Mouse (Mus musculus) limb, embryonic 12.5 days (tissue): Measurements from ENCODE around the gene Nos1ap. TPM values are rescaled to one million over a fixed set of nuclear protein-coding genes. Genes with fewer than 3 reads are reported as not detected.

Experiments used
- ATAC-seq: fragments of 200-750 bp; cut with Nextera tagmentation; 2 replicates; pipeline ENCODE4 v1.8.0; 2017; ENCODE audit warnings: low read depth, moderate TSS enrichment; ENCODE audit not compliant: insufficient number of reproducible peaks, insufficient read depth, low FRiP score, low TSS enrichment
- H3K27ac ChIP-seq: fragments of 300-500 bp; sonication (generic); 2 replicates; pipeline ENCODE4 v1.5.1; 2016; ENCODE audit warnings: mild to moderate bottlenecking, moderate library complexity
- H3K27me3 ChIP-seq: fragments of 300-500 bp; sonication (generic); 2 replicates; pipeline ENCODE4 v1.6.1; 2016; ENCODE audit warnings: mild to moderate bottlenecking, moderate library complexity
- H3K36me3 ChIP-seq: fragments of 300-500 bp; sonication (generic); 2 replicates; pipeline ENCODE4 v1.6.1; 2016; ENCODE audit warnings: mild to moderate bottlenecking, moderate library complexity
- H3K4me1 ChIP-seq: fragments of 300-500 bp; sonication (generic); replicated peaks from 2 replicates; pipeline ENCODE4 v1.6.1; 2016
- H3K4me2 ChIP-seq: fragments of 300-500 bp; sonication (generic); 2 replicates; pipeline ENCODE4 v1.6.1; 2016; ENCODE audit warnings: mild to moderate bottlenecking, moderate library complexity
- H3K4me3 ChIP-seq: fragments of 300-500 bp; sonication (generic); replicated peaks from 2 replicates; pipeline ENCODE4 v1.5.1; 2016; ENCODE audit warnings: mild to moderate bottlenecking
- H3K9ac ChIP-seq: fragments of 300-500 bp; sonication (generic); replicated peaks from 2 replicates; pipeline ENCODE4 v1.6.1; 2016; ENCODE audit warnings: mild to moderate bottlenecking, moderate library complexity
- H3K9me3 ChIP-seq: fragments of 300-500 bp; sonication (generic); 2 replicates; pipeline ENCODE4 v1.6.1; 2016; ENCODE audit warnings: mild to moderate bottlenecking, moderate library complexity
- WGBS: fragments of 180-500 bp; shearing (Covaris S2); methylation state at CpG from one replicate; pipeline ENCODE4 v1.1.7; 2016; 5-methylcytosine and 5-hydroxymethylcytosine counted together
- polyA plus RNA-seq: library from polyadenylated mRNA; unstranded; fragments of >200 nt; fragmentation: Nextera tagmentation; extraction: Ambion mirVana; gene quantifications from 2 replicates; pipeline ENCODE4 v1.2.1, GENCODE M21; 2016

Nos1ap gene
- polyA plus RNA-seq, 1 experiment from 2014 or later: 9.1 TPM

DNA sequence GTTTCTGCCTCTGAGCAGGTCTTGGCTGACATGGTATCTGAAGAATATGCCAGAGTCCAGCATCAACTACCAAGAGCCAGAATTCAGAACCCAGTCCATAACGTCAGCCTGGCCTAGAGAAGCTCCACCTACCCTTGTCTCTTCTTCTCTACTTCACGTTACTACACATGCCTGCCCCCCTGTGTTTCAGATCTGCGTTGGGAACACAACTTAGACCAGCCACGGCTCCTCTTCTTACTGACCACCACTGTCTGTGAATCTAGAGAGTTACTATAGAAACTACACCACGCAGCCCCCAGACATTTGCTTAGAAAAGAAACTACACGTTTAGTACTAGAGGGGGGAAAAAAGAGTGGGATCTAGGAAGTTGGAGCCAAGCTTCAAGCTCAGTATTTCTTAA, 2.9 kb downstream of the Nos1ap start:
- WGBS: 79% methylated on average over 6 of the region's 6 CpGs
- H3K27me3 ChIP-seq: no peaks in the 10 kb centered on the region
- ATAC-seq: no peak

DNA sequence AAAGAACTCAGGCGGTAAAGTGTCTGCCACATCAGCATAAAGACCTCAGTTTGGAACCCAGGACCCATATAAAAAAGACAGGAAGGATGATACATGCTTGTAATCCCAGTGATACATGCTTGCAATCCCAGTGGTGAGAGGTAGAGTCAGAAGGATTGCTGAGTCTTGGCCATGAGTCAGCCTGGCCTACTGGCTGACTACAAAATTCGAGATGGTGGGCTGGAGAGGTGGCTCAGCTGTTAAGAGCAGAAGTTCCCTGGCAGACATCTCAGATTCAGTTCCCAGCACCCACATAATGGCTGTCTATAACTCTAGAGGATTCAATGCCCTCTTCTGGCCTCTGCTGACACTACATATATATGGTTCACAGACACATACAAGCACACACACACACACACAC, 5.7 kb downstream of the Nos1ap start:
- H3K4me1 ChIP-seq: peaks cover 22% of the 10 kb centered on the region
- no peak overlapping the region for H3K4me2 ChIP-seq
- 0 out of 2 replicates have a peak, but pooled peaks cover 5% of the 10 kb centered on the region for H3K27me3 ChIP-seq
- H3K4me3 ChIP-seq: no peak overlapping the region
- no peaks in the 10 kb centered on the region; the same call in 1 of the 2 replicates for H3K9me3 ChIP-seq
- 89% methylated on average over 2 of the region's 2 CpGs for WGBS
- no peak overlapping the region for H3K9ac ChIP-seq
- ATAC-seq: no peak
- no peak overlapping the region for H3K27ac ChIP-seq
- H3K36me3 ChIP-seq: peaks cover 4% of the 10 kb centered on the region; the same call in 1 of the 2 replicates

More for the DNA sequence above, 2.9 kb downstream of the Nos1ap start:
- H3K9ac ChIP-seq: no peak overlapping the region
- H3K4me3 ChIP-seq: no peak overlapping the region
- H3K36me3 ChIP-seq: peaks cover 4% of the 10 kb centered on the region; the same call in 1 of the 2 replicates
- H3K4me2 ChIP-seq: no peak overlapping the region
- peaks cover 14% of the 10 kb centered on the region for H3K4me1 ChIP-seq
- H3K27ac ChIP-seq: no peak overlapping the region
- H3K9me3 ChIP-seq: no peaks in the 10 kb centered on the region; the same call in 1 of the 2 replicates

DNA sequence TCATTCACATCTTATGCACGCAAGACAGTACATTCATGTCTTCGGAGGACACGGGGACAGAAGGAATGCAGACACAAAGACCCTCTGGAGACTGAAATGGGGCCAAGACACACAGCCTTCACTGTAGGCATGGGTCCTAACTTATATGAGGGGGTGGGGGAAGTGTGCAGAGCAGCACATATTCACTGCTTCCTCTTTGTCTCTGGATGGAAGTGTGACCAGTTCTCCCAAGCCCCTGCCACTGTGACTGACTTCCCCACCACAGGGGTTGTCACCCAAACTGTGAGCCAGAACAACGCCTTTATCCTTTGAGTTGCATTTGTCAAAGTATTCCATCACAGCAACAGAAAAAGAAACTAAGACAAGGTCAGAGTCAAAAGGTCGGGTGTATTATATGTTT, 7.3 kb downstream of the Nos1ap start:
- Histone ChIP-seq H3K9me3 (no peaks in the 10 kb centered on the region; the same call in 1 of the 2 replicates), H3K4me3 (no peak overlapping the region), H3K27me3 (0 out of 2 replicates have a peak, but pooled peaks cover 5% of the 10 kb centered on the region), H3K27ac (no peak overlapping the region), H3K9ac (no peak overlapping the region), H3K4me2 (no peak overlapping the region), H3K36me3 (peaks cover 4% of the 10 kb centered on the region; the same call in 1 of the 2 replicates), H3K4me1 (peaks cover 10% of the 10 kb centered on the region)
- no peak for ATAC-seq
- WGBS: 87% methylated on average over 5 of the region's 5 CpGs

DNA sequence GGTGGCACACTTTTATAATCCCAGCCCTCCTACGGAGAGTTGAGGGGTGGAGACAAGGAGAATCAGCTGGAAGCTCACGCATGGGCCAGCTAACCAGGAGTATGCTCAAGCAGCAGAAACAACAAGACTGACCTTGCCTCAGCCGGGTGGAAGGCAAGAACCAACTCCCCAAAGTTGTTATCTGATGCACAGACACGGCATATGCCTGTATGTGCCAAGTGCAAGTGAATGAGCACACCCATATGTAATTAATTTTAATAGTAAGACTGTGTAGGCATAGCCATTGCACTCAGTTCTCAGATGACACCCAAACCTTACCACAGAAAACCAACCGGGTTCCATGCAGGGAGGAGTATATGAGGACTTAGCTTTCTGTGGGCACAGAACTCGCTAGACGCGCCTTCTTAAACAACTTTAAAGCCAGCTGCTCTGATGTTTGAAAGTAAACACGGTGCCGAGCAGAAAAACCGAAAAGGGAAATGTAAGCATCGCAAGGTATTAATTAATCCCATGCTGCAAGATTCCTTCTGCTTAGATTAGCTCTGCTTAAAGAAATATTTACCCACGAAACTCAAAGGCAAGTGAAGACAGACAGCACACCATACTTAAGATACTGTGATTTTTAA, 9.1 kb downstream of the Nos1ap start:
- H3K9me3 ChIP-seq: no peaks in the 10 kb centered on the region; the same call in 1 of the 2 replicates
- peaks cover 4% of the 10 kb centered on the region; the same call in 1 of the 2 replicates for H3K36me3 ChIP-seq
- no peak overlapping the region for H3K4me2 ChIP-seq
- H3K4me1 ChIP-seq: peaks cover 28% of the 10 kb centered on the region
- H3K4me3 ChIP-seq: no peak overlapping the region
- H3K9ac ChIP-seq: no peak overlapping the region
- 60% methylated on average over 13 of the region's 13 CpGs for WGBS
- no peak for ATAC-seq
- H3K27me3 ChIP-seq: 0 out of 2 replicates have a peak, but pooled peaks cover 5% of the 10 kb centered on the region
- no peak overlapping the region for H3K27ac ChIP-seq

DNA sequence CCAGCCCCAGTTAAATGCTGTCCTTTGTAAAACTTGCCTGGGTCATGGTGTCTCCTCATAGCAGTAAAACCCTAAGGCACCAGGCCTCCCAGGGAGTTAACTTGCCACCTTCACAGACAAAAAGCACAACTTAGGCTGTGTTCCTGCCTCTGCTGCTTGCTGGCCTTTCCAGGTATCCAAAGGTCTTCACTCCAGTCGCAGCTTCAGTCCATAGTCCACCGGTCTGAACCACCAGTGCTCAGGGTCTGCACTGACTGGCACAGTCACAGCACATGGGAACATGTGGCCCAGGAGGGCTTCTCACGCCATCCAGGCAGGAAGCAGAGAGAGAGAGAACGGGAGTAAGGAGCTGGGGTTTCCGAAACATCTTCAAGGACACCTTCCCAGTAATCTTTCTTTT, 10.2 kb downstream of the Nos1ap start:
- Histone ChIP-seq H3K9me3 (no peaks in the 10 kb centered on the region), H3K4me1 (peaks cover 33% of the 10 kb centered on the region), H3K27me3 (0 out of 2 replicates have a peak, but pooled peaks cover 5% of the 10 kb centered on the region), H3K27ac (no peak overlapping the region), H3K4me3 (no peak overlapping the region), H3K36me3 (no peaks in the 10 kb centered on the region), H3K9ac (no peak overlapping the region), H3K4me2 (no peak overlapping the region)
- WGBS: 90% methylated on average over 5 of the region's 5 CpGs
- no peak for ATAC-seq

DNA sequence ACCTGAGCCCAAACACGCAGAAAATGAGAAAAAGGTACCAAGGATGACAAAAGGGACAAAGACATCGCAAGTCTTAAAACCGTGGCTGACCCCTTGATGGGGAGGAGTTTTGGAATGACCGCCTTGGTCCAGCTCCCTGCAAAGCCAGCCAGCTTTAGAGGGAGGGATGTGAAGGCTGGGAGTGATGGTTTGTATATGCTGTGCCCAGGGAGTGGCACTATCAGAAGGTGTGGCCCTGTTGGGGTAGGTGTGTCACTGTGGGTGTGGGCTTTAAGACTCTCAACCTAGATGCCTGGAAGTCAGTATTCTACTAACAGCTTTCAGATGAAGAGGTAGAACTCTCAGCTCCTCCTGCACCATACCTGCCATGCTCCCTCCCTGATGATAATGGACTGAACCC, 10.6 kb downstream of the Nos1ap start:
- Histone ChIP-seq H3K9ac (no peak overlapping the region), H3K27me3 (0 out of 2 replicates have a peak, but pooled peaks cover 5% of the 10 kb centered on the region), H3K4me3 (no peak overlapping the region), H3K27ac (no peak overlapping the region), H3K4me1 (peaks cover 33% of the 10 kb centered on the region), H3K36me3 (no peaks in the 10 kb centered on the region), H3K9me3 (no peaks in the 10 kb centered on the region), H3K4me2 (no peak overlapping the region)
- WGBS: 94% methylated on average over 4 of the region's 4 CpGs
- no peak for ATAC-seq

DNA sequence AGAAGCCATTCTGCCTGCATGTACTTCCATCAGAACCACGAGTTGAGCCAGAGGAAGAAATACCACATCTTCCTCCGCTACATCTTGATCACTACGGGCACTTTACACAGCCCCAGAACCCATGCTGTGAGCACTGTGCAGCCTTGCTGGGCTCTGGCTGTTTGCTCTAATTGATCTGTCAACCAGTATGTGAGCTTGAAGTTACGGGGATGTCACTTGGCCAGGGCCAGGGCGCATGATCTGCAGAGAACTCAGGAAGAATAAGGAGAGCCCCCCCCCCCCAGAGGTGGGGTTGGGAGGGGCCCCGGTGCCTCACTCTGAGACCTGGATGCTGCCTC, 13.0 kb downstream of the Nos1ap start:
- WGBS: 48% methylated on average over 6 of the region's 6 CpGs
- Histone ChIP-seq H3K4me1 (peaks cover 33% of the 10 kb centered on the region), H3K27me3 (0 out of 2 replicates have a peak, but pooled peaks cover 5% of the 10 kb centered on the region), H3K4me2 (no peak overlapping the region), H3K4me3 (no peak overlapping the region), H3K9ac (no peak overlapping the region), H3K9me3 (no peaks in the 10 kb centered on the region), H3K27ac (no peak overlapping the region), H3K36me3 (no peaks in the 10 kb centered on the region)
- ATAC-seq: no peak

DNA sequence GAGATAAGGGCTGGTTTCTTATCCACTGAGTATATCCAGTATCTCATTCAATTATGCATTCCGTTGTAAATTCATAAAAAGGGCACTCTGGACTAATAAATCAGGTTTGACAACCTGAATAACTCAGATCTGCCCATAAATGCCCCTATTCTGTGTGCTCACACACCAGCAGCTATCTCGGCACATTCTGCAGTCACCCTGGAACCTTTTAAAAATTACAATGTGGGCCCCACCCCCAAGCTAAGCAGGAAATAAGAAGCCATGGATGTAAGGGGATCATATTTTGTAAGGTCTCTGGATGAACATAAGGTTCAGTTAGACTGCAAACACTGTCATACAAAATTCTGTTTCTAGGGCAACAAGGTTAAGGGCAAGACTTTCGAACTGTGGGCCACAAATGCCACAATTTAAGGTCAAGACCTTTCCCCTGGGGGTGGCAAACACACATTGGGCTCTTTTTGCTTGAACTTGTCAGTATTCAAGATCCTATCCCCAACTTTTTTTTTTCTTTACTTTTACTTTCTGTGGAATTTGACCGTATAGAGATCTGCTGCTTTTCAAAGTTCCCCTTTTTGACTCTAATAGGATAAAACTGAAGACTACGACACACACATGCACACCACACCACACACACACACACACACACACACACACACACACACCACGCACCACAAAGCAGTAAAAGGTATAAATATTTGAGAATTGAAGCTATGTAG, 13.5 kb downstream of the Nos1ap start:
- no peaks in the 10 kb centered on the region for H3K36me3 ChIP-seq
- peaks cover 33% of the 10 kb centered on the region for H3K4me1 ChIP-seq
- no peak overlapping the region for H3K4me3 ChIP-seq
- WGBS: 55% methylated on average over 6 of the region's 6 CpGs
- 0 out of 2 replicates have a peak, but pooled peaks cover 5% of the 10 kb centered on the region for H3K27me3 ChIP-seq
- no peak overlapping the region for H3K27ac ChIP-seq
- no peak for ATAC-seq
- H3K4me2 ChIP-seq: no peak overlapping the region
- no peaks in the 10 kb centered on the region for H3K9me3 ChIP-seq
- H3K9ac ChIP-seq: no peak overlapping the region

DNA sequence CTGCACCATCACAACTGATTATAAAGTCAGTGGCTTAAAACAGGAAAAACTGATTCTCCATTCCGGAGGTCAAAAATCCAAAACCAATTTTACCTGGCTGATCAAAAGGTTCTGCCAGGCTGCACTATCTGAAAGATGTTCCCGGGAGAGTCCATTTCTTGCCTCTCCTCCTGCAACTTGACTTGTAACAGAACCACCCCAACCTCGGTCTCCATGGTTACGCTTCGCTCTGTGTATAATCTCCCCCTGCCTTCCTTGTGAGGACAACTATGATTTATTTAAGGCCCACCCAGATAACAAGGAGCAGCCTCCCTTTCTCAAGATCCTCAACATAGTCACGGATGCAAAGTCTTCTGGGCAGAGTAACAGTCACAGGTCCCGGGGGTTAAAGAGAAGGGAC, 16.5 kb downstream of the Nos1ap start:
- Histone ChIP-seq H3K4me1 (peaks cover 23% of the 10 kb centered on the region), H3K36me3 (no peaks in the 10 kb centered on the region), H3K27me3 (no peaks in the 10 kb centered on the region), H3K27ac (no peak overlapping the region), H3K9me3 (no peaks in the 10 kb centered on the region), H3K4me2 (no peak overlapping the region), H3K4me3 (no peak overlapping the region), H3K9ac (no peak overlapping the region)
- no peak for ATAC-seq
- WGBS: 88% methylated on average over 7 of the region's 7 CpGs

DNA sequence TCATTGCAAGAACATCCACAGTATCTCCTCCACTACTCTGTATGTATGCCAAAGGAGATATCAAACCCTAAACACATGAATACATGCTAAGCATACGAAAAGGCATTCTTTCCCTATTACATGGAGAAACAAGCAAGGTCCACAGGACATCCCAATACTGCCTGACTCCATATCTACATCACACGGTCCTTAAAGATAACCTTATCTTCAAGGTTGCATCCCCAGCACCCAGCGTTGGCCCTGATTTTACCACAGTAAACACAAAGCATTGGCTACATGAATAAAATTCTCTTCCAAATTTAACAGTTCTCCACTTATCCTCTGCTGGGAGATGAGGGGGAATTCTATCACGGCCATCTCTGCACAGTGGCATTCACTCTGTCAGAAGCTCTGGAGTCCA, 22.7 kb downstream of the Nos1ap start:
- Histone ChIP-seq H3K36me3 (no peaks in the 10 kb centered on the region), H3K27ac (no peak overlapping the region)
- 90% methylated on average over 4 of the region's 4 CpGs for WGBS

DNA sequence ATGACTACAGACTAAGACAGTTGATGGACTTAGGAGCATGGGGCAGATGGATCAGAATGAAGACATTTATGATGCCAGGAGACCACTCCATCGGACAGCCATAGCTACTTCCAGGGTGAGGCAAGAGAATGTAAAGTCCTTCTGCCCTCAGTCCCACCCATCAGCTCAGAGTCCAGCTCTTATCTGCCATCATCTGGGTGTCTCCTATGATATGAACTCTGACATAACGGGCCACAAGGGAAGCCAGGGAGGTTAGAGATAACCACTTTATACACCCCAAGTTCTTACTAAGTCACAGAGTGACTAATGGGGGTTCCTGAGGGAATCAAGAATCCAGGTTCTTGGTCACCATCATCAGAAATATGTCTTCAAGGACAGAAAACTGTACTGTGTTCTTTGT, 23.1 kb downstream of the Nos1ap start:
- no peak overlapping the region for H3K27ac ChIP-seq

More for the DNA sequence above, 22.7 kb downstream of the Nos1ap start:
- ATAC-seq: no peak
- Histone ChIP-seq H3K27me3 (no peaks in the 10 kb centered on the region), H3K4me1 (no peaks in the 10 kb centered on the region), H3K4me3 (no peak overlapping the region), H3K4me2 (no peak overlapping the region), H3K9me3 (no peaks in the 10 kb centered on the region), H3K9ac (no peak overlapping the region)

More for the DNA sequence above, 23.1 kb downstream of the Nos1ap start:
- H3K9ac ChIP-seq: no peak overlapping the region
- ATAC-seq: no peak
- 90% methylated on average over 2 of the region's 2 CpGs for WGBS
- H3K27me3 ChIP-seq: no peaks in the 10 kb centered on the region
- no peak overlapping the region for H3K4me3 ChIP-seq
- no peak overlapping the region for H3K4me2 ChIP-seq
- H3K36me3 ChIP-seq: no peaks in the 10 kb centered on the region
- H3K9me3 ChIP-seq: no peaks in the 10 kb centered on the region
- no peaks in the 10 kb centered on the region for H3K4me1 ChIP-seq
